Mouse (Mus musculus) spleen, adult 12 weeks (tissue): Measurements from ENCODE around the gene Uso1.
"Not testable (repeated sequence)": the region's sequence is repeated elsewhere in the genome, so short reads cannot be mapped to it uniquely, and the experiment has no call there.

Source experiments
- DNase-seq: peaks from one replicate; pipeline ENCODE4 v3.0.0; 2022; ENCODE audit warnings: low spot score

The Uso1 gene

DNA sequence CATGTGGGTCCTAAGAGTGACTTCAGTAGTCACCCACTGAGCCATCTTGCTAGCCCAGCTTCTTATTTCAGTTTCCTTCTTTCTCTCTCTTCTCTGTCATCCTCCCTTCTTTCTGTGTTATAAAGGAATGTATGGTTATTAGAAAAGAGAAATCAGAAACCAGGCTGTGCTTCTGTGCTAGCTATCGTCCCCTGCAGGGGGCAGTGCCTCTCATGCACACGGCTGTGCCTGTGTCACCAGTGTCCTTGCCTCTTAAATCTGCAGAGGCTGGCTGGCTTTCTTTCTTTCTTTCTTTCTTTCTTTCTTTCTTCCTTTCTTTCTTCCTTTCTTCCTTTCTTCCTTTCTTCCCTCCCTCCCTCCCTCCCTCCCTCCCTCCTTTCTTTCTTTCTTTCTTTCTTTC lies 58.0 kb downstream of the Uso1 start:
- DNase-seq: not testable (repeated sequence)

DNA sequence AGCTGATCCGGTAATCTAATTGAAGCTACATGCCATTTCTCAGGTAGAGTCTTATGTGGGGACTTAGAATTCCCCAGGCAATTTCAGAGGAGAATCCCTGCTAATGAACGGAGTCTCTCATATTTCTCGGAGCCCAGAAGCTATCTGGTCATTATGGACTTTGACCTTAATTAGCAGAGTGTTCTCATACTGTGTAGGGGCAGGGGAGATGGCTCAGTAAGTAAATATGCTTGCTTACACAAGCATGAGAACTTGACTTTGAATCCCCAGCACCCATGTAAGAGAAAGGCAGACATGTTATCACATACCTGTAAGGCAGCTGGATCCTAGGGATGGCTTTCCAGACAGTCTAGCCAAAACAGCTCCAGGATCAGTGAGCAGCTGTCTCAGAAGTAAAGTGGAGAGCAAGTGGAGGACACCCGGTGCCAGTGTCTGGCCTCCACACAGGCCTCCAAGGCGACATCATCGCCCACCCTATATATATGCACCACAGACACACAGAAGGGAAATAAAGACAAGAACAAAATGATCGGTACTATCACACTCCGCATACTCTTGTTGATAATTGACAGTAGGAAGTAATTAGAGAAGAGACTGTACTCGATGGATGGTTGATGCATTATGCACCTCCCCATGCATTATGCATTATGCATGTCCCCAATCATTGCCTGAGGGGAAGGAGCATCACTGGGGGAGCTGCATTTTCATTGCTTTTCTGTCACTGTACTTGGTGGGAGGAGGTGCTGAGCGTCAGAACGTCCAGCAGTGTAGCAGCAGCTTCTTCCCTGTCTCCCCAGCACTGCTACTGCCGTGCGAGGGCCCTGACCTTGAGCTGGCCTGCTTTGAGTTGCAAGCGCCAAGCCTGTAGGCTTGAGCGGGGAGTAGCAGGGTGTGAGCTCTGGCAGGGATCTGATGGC lies 59.4 kb downstream of the Uso1 start:
- no peak for DNase-seq

DNA sequence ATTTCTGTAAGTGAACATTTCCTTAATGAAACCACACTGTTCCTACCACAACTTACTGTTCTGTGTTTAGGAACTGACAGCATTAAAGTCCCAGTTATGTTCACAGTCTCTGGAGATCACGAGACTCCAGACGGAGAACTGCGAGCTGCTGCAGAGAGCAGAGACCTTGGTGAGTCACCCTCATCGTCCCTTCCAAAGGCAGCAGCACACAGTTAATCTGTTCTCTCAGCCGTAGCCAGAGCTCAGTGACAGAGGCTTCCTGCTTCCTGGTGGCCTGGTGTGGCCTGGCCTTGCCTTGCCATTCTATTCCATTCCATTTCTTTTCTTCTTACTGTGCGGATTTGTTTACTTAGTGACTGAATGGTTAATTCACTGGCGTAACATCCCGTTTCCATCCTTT lies 60.5 kb downstream of the Uso1 start:
- DNase-seq: no peak

DNA sequence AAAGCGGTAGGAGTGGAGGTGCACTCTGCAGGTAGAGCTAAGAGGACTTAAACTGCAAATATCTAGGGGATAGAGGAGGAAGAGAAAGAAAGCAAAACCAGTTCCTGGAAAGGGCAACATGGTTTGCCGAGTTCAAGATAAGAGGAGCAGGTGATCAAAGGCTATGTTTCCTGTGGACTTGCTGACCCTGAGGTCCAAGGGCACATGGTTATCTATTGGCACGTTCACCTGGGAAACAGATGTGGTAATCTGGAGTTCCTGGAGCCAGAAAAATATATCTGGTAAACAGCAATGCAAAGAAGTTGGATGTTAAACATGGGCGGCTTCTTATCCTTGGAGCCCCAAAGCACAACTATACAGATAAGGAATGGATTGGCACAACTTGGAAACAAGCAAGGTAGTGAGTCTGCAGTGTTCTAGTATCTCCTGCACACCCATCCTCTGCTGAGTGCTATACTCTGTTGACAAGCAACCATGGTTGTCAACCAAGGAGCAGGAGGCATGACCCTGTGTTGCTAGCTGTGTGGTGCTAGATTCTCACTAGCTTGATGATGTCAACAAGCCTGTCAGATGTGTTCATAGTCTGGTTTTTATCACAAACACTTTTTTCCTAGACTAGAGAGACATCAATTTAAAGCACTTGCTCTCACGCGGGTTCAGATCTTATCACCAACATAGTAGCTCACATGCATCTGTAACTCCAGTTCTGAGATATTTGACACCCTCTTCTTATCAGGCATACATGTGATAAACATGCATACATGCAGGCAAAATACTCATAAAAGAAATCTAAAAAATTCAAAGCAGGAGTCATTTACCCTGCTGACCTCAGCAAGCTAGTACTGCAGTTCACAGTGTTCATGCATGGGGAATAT lies 66.7 kb downstream of the Uso1 start:
- DNase-seq: no peak

DNA sequence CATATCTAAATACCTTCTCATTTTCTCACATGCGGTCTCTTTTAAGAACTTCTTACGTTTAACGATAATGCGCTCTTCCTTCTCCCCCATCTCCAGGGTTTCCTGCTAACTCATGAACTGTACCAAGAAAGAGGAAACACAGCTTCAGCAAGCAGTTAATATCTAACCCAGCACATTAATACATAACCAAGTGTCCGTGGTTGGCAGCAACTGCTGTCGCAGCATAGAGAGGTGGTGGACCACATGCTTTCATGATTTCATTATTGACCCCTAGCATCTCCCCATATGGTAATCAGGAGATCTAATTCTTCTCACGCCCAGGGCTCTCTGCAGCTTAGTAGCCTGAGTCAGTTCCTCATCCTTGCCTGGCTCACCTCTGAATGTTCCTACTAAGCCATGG lies 67.4 kb downstream of the Uso1 start:
- DNase-seq: no peak

DNA sequence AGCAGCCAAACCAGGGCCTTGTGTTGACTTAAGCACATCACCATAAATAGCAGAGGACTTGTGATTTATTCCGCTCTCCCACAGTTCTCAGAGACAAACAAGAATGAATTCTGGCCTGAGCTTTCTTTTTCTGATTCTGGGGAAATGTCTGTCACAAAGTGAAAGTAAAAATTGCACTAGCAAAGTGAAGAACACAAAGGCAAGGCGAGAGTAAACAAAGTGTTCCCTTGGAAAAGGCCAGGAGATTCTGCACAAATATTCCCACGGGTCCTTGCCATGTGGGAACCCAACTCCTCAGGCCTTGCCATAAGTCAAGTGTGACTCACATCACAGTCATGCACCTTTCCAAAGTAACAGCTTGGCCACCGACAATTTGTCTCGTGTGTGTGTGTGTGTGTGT lies 68.0 kb downstream of the Uso1 start:
- no peak for DNase-seq

DNA sequence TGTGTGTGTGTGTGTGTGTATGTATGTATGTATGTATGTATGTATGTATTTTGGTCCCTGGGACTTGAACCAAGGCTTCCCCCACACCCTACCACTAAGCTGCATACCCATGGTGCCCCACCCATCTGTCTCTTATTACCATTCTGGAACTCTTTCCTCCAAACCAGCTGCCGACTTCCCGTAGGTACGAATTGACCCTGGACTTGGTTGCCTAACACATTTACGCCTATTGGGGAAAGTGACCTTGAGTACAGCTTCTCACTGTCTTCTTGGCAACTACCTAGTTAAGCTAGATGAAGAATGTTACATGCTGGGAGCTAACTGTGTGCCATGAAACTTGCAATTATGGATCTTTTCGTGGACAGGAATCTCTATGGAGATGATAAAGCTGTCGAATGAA lies 68.4 kb downstream of the Uso1 start:
- DNase-seq: no peak

DNA sequence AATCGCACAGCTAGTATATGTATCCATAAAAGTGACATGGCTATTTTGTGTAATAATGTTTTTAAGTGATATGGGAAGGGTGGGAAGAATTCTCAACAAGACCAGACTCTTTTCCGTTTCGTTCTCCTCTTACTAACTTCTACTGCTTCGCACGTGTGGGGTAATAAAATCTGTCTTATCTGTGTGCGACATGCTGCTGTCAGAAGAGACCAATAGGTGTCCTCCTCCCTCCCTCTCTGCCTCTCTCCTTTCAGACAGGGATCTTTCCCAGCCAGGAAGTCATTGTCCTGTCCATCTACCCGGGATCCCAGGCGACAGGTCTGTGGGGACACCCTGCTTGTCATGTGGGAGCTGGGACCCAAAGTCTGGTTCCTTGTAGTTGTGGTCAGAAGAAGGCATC lies 72.5 kb downstream of the Uso1 start:
- DNase-seq: no peak

DNA sequence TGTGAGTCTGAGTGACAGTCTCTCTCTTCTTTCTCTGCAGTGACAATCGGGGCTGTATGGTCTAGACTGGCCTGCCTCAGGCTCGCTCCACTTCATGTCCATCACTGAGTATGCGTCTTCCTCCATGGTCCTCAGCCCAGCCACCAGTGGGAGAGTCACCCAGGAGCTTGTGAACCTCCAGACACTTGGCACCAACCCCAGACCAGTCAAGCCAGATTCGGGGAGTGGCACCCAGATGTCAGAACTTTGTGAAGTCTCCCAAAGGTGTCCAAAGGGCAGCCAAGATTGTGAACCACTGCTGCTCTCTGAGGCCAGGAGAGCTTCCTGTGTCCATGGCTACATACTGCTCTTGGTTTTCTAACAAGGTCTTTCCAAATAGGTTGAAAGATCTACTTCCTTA lies 74.5 kb downstream of the Uso1 start:
- no peak for DNase-seq

DNA sequence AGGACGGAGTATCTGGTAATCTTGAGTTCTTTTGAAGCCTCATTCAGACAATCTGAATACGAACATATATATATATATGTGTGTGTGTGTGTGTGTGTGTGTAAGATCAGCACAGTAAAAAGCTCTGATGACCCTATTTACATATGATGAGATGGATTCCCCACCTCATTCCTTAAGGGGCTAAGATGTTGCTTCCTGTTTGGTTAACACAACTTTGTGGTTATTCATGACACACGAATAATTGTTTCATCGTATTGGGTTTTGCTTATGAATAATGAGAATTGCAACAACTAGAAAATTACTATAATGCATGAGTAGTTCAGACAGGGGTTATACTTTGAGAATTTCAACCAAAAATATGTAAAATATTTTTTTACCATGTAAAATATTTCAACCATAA lies 77.6 kb downstream of the Uso1 start, which contains the start of gene U90926:
Gene U90926, minus strand, starts transcription at position 101 of the 400 bp plus-strand sequence.
- DNase-seq: no peak

DNA sequence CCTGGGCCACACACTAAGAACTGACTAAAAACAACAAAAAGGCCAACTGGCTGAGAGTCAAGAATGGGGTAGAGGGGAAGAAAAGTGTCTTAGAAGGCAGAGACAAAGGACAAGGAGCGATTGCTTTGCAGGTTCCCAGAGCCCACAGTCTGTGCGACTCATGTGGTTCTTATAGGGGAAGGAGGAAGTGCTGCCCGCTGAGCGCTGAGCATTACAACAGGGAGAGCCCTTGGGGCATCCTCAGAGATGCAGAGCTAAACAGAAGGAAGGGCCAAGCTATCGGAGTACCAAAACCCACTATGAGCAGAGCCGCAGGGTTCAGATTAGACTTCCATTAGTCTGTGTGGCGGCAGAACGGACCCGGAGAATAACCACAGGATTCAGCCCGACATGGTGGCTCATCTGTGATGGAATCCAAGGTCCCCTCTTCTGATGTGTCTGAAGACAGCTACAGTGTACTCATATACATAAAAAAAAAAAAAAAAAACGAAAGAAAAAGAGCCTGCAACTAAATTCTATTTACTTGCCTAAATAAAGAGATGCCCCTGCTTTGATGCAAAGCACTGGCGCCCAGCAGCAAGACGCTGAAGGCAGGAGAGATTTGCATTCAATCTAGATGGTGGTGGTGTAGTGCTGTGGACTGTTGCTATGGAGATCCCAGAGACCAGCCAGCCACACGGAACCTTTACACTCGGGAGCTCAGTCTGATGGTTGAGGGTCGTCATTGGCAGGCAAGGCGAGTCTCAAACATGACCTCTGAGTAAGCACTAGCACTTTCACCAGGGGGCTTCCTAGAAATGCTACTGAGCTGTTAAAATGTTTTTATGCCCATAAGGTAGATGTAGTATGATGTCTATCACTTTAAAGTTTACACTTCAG lies 81.4 kb downstream of the Uso1 start:
- DNase-seq: no peak

DNA sequence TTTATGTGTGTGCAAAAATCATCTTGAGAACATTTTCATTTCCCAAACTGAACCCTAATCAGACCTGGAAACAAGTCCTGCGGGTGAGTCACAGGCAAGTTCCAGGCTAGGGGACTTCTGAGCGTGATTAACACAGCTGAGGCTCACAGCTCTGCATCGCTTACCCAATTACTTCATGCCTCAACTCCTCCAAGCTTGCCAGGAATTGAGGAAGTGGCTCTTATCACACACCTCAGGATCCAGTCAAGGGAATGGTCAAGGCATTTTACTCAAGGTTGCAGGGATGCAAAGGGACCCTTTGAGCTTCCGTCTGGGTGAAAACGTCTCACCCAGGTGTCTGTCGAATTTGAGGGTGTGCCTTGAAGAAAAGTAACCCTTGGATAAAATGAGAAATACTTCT lies 82.1 kb downstream of the Uso1 start:
- no peak for DNase-seq

DNA sequence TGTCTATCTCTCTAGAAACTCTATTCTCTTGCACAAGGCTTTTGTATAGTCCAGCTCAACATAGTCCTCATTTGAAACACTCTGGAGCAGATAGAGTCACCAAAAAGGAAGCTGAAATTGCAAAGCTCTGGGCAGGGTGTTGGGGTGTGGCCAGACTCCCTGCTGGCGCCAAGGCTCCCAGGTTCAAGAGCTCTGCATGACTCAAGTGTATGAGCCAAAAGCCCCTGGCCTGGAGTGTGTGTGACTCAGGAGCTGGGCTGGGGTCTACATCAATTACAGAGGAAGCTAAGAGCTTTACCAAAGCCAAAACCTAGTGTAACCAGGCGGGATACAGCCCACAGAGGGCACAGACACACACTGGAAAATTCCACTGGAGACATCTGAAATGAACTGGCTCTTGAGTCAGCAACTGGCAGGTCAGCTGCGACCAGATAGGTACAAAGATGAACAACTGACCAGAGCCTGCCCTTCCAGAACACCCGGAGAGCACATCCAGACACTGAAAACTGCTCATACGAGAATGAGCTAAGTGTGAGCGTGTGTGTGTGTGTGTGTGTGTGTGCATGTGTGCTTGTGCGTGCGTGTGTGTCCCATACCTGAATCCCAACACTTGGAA lies 82.7 kb downstream of the Uso1 start:
- DNase-seq: no peak

DNA sequence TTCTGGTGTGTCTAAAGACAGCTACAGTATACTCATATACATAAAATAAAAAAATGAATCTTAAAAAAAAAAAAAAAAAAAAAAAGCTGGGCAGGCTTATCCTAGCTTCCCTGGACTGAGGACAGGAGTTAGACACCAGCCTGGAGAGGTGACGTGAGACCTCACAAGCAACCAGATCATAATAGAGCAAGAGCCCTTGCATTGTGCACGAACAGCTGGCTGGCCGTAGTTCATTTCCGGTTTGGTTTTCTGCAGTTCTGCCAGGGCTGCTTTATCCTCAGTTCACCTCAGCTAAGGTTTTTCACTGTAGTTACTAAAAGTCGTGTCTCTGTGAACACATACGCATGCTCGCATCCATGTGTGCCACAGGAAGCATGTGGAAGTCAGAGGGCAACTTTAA lies 90.0 kb downstream of the Uso1 start:
- DNase-seq: no peak

DNA sequence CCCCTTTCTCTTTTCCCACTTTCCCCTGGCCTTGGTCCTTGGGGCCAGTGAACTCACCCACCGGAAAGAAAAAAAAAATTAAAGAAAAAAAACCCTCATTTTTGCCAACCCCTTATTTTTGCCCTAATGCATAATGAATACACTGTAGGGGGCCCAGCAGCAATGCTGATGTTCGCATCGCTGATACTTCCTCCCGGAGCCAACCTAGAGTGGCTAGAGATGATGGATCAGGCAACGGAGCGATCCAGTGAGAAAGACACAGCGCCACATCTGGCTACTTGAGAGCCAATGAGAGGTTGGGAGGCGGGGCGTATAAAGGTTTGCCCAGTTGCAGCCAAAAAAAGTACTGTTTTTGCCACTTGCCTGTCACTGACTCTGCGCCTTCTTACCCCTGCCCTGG lies 91.0 kb downstream of the Uso1 start:
- DNase-seq: no peak

DNA sequence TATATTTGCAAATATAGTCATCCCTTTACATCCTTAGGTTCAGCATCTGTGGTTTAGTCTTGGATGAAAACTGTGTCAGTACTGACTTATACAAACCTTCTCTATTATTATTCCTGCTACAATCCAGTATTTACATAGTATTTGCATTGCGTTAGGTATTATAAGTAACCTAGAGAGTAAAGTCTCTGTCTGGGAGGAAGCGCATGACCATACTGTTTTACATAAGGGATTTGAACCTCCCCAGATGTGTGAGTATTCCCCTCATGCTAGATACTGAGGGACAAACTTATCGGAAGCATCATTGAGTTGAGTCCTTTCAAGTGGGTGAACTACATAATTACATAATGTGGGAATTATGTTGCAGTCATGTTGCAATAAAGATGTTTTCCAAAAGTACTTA lies 91.8 kb downstream of the Uso1 start:
- DNase-seq: no peak

DNA sequence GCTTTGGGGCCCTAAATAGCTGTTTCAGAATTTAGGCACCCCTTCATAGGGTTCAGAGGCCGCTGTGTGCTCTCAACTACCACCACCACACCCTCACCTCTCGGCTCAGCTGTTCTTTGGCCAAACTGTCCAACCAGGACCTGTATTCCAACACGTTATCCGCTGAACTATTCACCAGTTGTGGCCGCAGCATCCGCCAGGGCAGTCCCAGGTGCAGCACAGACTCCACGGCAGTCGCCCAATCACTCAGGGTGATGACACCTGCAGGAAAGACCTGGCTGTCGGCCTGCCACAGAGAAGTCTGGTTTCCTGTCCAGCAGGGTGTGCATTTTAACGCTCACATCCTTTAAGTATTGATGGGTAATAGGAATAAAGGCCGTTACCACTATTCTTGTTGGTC lies 92.6 kb downstream of the Uso1 start:
- DNase-seq: no peak

DNA sequence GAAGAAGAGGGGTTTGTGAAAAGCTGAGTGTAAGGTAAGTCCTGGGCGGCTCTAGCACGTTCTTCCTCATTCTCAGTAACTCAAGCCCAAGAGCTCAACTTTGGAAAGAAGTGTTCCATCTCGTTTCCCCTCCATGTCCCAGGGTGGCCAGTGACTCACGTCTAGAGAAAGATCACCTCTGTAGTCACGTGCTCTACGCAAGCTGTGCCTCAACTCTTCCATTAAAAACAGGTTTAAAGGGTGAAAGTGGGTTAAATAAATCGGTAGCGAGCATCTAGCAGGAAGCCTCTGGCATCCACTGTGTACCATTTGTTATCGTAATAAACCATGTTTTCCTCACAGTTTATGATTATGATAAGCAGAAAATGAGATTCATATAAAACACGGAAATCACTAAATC lies 94.1 kb downstream of the Uso1 start:
- DNase-seq: no peak

DNA sequence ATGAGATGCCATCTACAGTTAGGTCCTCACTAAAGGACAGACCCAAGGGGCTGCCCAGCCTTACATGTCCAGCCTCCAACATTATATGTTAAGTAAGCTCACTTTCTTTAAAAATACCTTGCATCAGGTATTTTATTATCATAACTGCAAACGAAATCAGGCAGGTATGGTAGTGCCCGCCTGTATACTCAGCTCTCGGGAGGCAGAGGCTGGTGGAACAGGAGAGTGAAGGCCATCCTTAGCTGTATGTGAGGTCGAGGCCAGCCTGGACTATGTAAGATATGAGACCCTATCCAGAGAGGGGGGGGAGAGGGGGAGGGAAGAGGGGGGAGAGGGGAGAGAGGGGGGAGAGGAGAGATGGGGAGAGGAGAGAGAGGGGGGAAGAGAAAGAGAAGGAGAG lies 95.6 kb downstream of the Uso1 start:
- DNase-seq: no peak

DNA sequence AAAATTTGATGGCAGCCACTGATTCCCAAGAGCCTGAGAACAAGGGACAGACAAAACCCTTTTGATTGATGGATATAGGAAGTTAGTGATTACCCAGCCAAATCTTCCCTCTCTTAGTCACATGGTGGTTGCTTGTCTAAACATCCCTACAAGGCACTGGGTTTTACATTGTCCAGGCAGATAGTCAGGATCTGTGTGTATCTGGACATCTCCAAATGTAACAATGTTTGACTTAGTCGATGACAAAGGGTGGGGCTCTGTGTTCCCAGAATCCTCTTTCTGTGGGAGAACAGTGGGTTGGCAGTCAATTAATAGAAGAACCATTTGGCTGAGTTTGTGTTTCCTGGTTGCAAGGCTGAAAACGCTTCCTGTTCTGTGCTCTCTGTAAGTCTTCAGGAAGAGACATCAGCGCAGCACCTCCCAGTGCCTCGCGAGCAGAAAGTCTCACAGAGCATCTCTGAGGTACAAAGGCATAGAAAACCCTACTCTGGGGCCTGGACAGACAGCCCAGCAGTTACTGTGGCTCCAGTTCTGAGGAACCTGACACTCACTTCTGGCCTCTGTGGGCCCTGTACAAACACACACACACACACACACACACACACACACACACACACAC lies 97.3 kb downstream of the Uso1 start:
- no peak for DNase-seq
